Mouse (Mus musculus): ENCODE measurements around the gene Ttyh3. TPM values are rescaled to one million over a fixed set of nuclear protein-coding genes. Genes with fewer than 3 reads are reported as not detected.

Gene Ttyh3
- total RNA-seq, 2 experiments from 2014 or later, result 199 to 212 TPM

GRCm38 (mm10) chr5:140582995-140583731 lies 65.7 kb downstream of the Ttyh3 start:
- DNase-seq (ENCODE audit: low spot score in 2 of 2), result no peak

- no peak for DNase-seq (ENCODE audit: low spot score in 2 of 2)
Observed at GRCm38 (mm10) chr5:140581569-140581968, 67.3 kb downstream of the Ttyh3 start.

- DNase-seq (ENCODE audit: low spot score in 2 of 2), result no peak
Observed at GRCm38 (mm10) chr5:140579771-140580170, 69.1 kb downstream of the Ttyh3 start.

GRCm38 (mm10) chr5:140579221-140579620 lies 69.6 kb downstream of the Ttyh3 start:
- DNase-seq (ENCODE audit: low spot score in 2 of 2), result no peak

GRCm38 (mm10) chr5:140575381-140575866 lies 73.4 kb downstream of the Ttyh3 start:
- DNase-seq (ENCODE audit: low spot score in 2 of 2), result no peak

GRCm38 (mm10) chr5:140572611-140573010 lies 76.2 kb downstream of the Ttyh3 start:
- DNase-seq (ENCODE audit: low spot score in 2 of 2), result no peak

GRCm38 (mm10) chr5:140571673-140572072 lies 77.2 kb downstream of the Ttyh3 start:
- DNase-seq (ENCODE audit: low spot score in 2 of 2), result no peak

GRCm38 (mm10) chr5:140571201-140571600 lies 77.6 kb downstream of the Ttyh3 start:
- DNase-seq (ENCODE audit: low spot score in 2 of 2), result no peak

Other genes starting within 250 kb of the Ttyh3 start
- gene Eif3b, start 229.7 kb downstream of the Ttyh3 start, total RNA-seq (2021), result 100 to 1,000 TPM; 147 to 157 TPM
- under 1 TPM; 0.08 to 0.23 TPM for gene Gm4869, start 203.4 kb downstream of the Ttyh3 start, total RNA-seq (2021)
- gene Chst12, start 143.5 kb downstream of the Ttyh3 start, total RNA-seq (2021), result 10 to 100 TPM; 11.0 to 11.8 TPM
- gene Grifin, start 84.0 kb downstream of the Ttyh3 start, total RNA-seq (2021), result not detected
- 10 to 100 TPM; 23.5 to 24.4 TPM for gene Lfng, start 41.7 kb downstream of the Ttyh3 start, total RNA-seq (2021)
- 10 to 100 TPM; 40.3 to 41.3 TPM for gene Iqce, start 53.3 kb upstream of the Ttyh3 start, total RNA-seq (2021)
- 10 to 100 TPM; 23.9 to 24.2 TPM for gene Brat1, start 56.0 kb upstream of the Ttyh3 start, total RNA-seq (2021)
- gene Amz1, start 75.1 kb upstream of the Ttyh3 start, total RNA-seq (2021), result 1 to 10 TPM; 1.2 to 1.5 TPM
- 100 to 1,000 TPM; 134 TPM for gene Gna12, start 181.4 kb upstream of the Ttyh3 start, total RNA-seq (2021)

Measured in adrenal gland, postnatal 4 days (tissue).